Mouse (Mus musculus): Measurements from ENCODE around the gene Defa31. TPM values are rescaled to one million over a fixed set of nuclear protein-coding genes. Genes with fewer than 3 reads are reported as not detected.
"Not testable (repeated sequence)": the region's sequence is repeated elsewhere in the genome, so short reads cannot be mapped to it uniquely, and the experiment has no call there.

The Defa31 gene
- not detected for polyA plus RNA-seq (2021)

DNA sequence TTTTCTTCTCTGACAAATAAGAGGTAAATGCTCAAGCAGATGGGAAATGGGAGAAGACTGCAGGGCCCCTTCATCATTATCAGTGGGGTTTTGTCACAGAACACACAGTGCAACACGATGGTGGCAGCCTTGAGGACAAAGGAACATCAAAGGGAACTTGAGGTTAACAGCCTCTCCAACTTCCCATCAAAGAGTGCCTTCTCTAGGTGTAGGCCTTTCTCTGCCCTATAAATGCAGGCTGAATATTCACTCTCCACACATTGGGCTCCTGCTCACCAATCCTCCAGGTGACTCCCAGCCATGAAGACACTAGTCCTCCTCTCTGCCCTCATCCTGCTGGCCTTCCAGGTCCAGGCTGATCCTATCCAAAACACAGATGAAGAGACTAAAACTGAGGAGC, at the start of gene Defa31:
Defa31 (plus strand) TSS at position 301 of the 400 bp plus-strand sequence.
- in situ Hi-C loops (cut with MboI; ENCODE audit: low pct_unique_long_range_greater_than_20kb); DNase-seq (ENCODE audit: low read depth, low spot score); POLR2A ChIA-PET; H3K27me3 ChIP-seq; ATAC-seq; CTCF ChIA-PET: not testable (repeated sequence)

- ATAC-seq; H3K27me3 ChIP-seq; POLR2A ChIA-PET; DNase-seq (ENCODE audit: low read depth, low spot score); CTCF ChIA-PET; in situ Hi-C loops (cut with MboI; ENCODE audit: low pct_unique_long_range_greater_than_20kb): not testable (repeated sequence)
Observed at GRCm38 (mm10) chr8:21161977-21162376, 29.4 kb upstream of the Defa31 start, which contains the start of gene Defa22. TSS of gene Defa22 (plus strand) at chr8:21162277.

- ATAC-seq; POLR2A ChIA-PET; H3K27me3 ChIP-seq; CTCF ChIA-PET; in situ Hi-C loops (cut with MboI; ENCODE audit: low pct_unique_long_range_greater_than_20kb); DNase-seq (ENCODE audit: low read depth, low spot score): not testable (repeated sequence)
Observed at GRCm38 (mm10) chr8:21201261-21201660, 9.8 kb downstream of the Defa31 start, which contains the start of gene Gm15293. TSS of gene Gm15293 (plus strand) at chr8:21201561.

Other genes with a start within 250 kb of the Defa31 start
- gene AY761185, start 246.9 kb upstream of the Defa31 start, polyA plus RNA-seq (2021): not detected
- gene Defa21, start 166.1 kb upstream of the Defa31 start, polyA plus RNA-seq (2021): not detected
- gene Defa23, start 136.6 kb upstream of the Defa31 start, polyA plus RNA-seq (2021): not detected
- not detected for gene Defa35, start 126.6 kb upstream of the Defa31 start, polyA plus RNA-seq (2021)
- not detected for gene Defa25, start 107.2 kb upstream of the Defa31 start, polyA plus RNA-seq (2021)
- gene Gm14851, start 95.6 kb upstream of the Defa31 start, polyA plus RNA-seq (2021): not detected
- 0.27 TPM for gene Defa30, start 57.0 kb upstream of the Defa31 start, polyA plus RNA-seq (2021)
- not detected for gene Defa22, start 29.3 kb upstream of the Defa31 start, polyA plus RNA-seq (2021)
- gene Gm15293, start 9.9 kb downstream of the Defa31 start, polyA plus RNA-seq (2021): not detected
- gene Gm15292, start 58.1 kb downstream of the Defa31 start, polyA plus RNA-seq (2021): not detected
- not detected for gene Defa27, start 123.9 kb downstream of the Defa31 start, polyA plus RNA-seq (2021)
- gene Defa29, start 135.4 kb downstream of the Defa31 start, polyA plus RNA-seq (2021): not detected
- gene Defa2, start 186.9 kb downstream of the Defa31 start, polyA plus RNA-seq (2021): not detected
- not detected for gene Defa33, start 200.2 kb downstream of the Defa31 start, polyA plus RNA-seq (2021)
- not detected for gene Defa36, start 235.8 kb downstream of the Defa31 start, polyA plus RNA-seq (2021)